Mouse (Mus musculus) ES-E14 (cell line): ENCODE data around the gene Gm9970.

ENCODE experiments used
- CHD2 ChIP-seq: IDR thresholded peaks from 2 replicates; pipeline ENCODE4 v1.6.1; 2014; ENCODE audit warnings: mild to moderate bottlenecking, low read depth, low read length, inconsistent platforms
- HCFC1 ChIP-seq: IDR thresholded peaks from 2 replicates; pipeline ENCODE4 v1.6.1; 2012; ENCODE audit warnings: low read length, inconsistent platforms, borderline replicate concordance; ENCODE audit not compliant: insufficient read depth
- MAFK ChIP-seq: IDR thresholded peaks from 2 replicates; pipeline ENCODE4 v1.6.1; 2014; ENCODE audit warnings: mild to moderate bottlenecking, low read depth, low read length, inconsistent platforms; ENCODE audit not compliant: insufficient read depth
- ZNF384 ChIP-seq: IDR thresholded peaks from 2 replicates; pipeline ENCODE4 v1.6.1; 2012; ENCODE audit warnings: low read depth, low read length, inconsistent platforms

GRCm38 (mm10) chr5:31199321-31199892 is 41.6 kb downstream of the Gm9970 start:
- no peak for TF ChIP-seq CHD2
- TF ChIP-seq ZNF384, result no peak
- TF ChIP-seq MAFK, result no peak
- TF ChIP-seq HCFC1, result no peak
